Mouse (Mus musculus) lung, embryonic 15.5 days (tissue): Measurements from ENCODE around the gene Btbd35f18. TPM values are rescaled to one million over a fixed set of nuclear protein-coding genes. Genes with fewer than 3 reads are reported as not detected.
"Not testable (repeated sequence)": the region's sequence is repeated elsewhere in the genome, so short reads cannot be mapped to it uniquely, and the experiment has no call there.

ENCODE experiments used
- ATAC-seq: fragments of 200-750 bp; cut with Nextera tagmentation; 2 replicates; pipeline ENCODE4 v1.8.0; 2017; ENCODE audit warnings: moderate number of reproducible peaks, borderline replicate concordance; ENCODE audit not compliant: low FRiP score, low TSS enrichment; ENCODE audit errors: extremely low read depth
- H3K27ac ChIP-seq: fragments of 300-500 bp; sonication (generic); 2 replicates; pipeline ENCODE4 v1.5.1; 2015; ENCODE audit warnings: moderate library complexity, mild to moderate bottlenecking, inconsistent platforms
- H3K27me3 ChIP-seq: fragments of 300-500 bp; sonication (generic); 2 replicates; pipeline ENCODE4 v1.6.1; 2015; ENCODE audit warnings: inconsistent platforms
- H3K36me3 ChIP-seq: fragments of 300-500 bp; sonication (generic); 2 replicates; pipeline ENCODE4 v1.6.1; 2015; ENCODE audit warnings: inconsistent platforms
- H3K4me1 ChIP-seq: fragments of 300-500 bp; sonication (generic); 2 replicates; pipeline ENCODE4 v1.6.1; 2015; ENCODE audit warnings: inconsistent platforms
- H3K4me2 ChIP-seq: fragments of 300-500 bp; sonication (generic); 2 replicates; pipeline ENCODE4 v1.6.1; 2015; ENCODE audit warnings: inconsistent platforms, mild to moderate bottlenecking, moderate library complexity
- H3K4me3 ChIP-seq: fragments of 300-500 bp; sonication (generic); 2 replicates; pipeline ENCODE4 v1.5.1; 2015; ENCODE audit warnings: mild to moderate bottlenecking, inconsistent platforms
- H3K9ac ChIP-seq: fragments of 300-500 bp; sonication (generic); 2 replicates; pipeline ENCODE4 v1.6.1; 2015; ENCODE audit warnings: inconsistent platforms
- H3K9me3 ChIP-seq: fragments of 300-500 bp; sonication (generic); 2 replicates; pipeline ENCODE4 v1.6.1; 2016; ENCODE audit warnings: inconsistent platforms
- WGBS: fragments of 180-500 bp; shearing (Covaris S2); methylation state at CpG from one replicate; pipeline ENCODE4 v1.1.7; 2015; 5-methylcytosine and 5-hydroxymethylcytosine counted together
- polyA plus RNA-seq: library from polyadenylated mRNA; unstranded; fragments of >200 nt; fragmentation: Nextera tagmentation; extraction: Ambion mirVana; gene quantifications from 2 replicates; pipeline ENCODE4 v1.2.1, GENCODE M21; 2015

Gene Btbd35f18
- not detected in 2 replicates for polyA plus RNA-seq

- H3K9ac ChIP-seq, ATAC-seq, H3K9me3 ChIP-seq, H3K4me3 ChIP-seq, H3K36me3 ChIP-seq, H3K27me3 ChIP-seq, H3K4me1 ChIP-seq, H3K4me2 ChIP-seq, H3K27ac ChIP-seq: not testable (repeated sequence)
- WGBS = no CpG with 5 or more reads among the region's 3 CpGs
Observed at GRCm38 (mm10) chrX:3699933-3700332, at the start of gene Btbd35f18. Gene Btbd35f18 (plus strand): TSS chrX:3700233.

Other genes starting within 250 kb of the Btbd35f18 start
- gene Btbd35f10, start 52.7 kb downstream of the Btbd35f18 start, polyA plus RNA-seq = not detected in 2 replicates